Mouse (Mus musculus) thymus, postnatal 10 days (tissue): ENCODE measurements around the gene Olfr342.

Experiments
- DNase-seq, 2 experiments: peaks; one replicate each; pipeline ENCODE4 v3.0.0; 2021; ENCODE audit warnings: low spot score in 2 of 2

Gene Olfr342

GRCm38 (mm10) chr2:36524698-36525097 lies at the start of gene Olfr342:
TSS of gene Olfr342 (plus strand) at chr2:36524998.
- DNase-seq = no peak

- DNase-seq = no peak
Observed at GRCm38 (mm10) chr2:36482368-36482767, 42.4 kb upstream of the Olfr342 start, which contains the start of gene Olfr341. TSS of gene Olfr341 (minus strand) at chr2:36482468.

GRCm38 (mm10) chr2:36565156-36565555 lies 40.4 kb downstream of the Olfr342 start:
- DNase-seq = no peak

- DNase-seq = no peak
Observed at GRCm38 (mm10) chr2:36566362-36566761, 41.6 kb downstream of the Olfr342 start, which contains the start of gene Olfr344. TSS of gene Olfr344 (plus strand) at chr2:36566662.

GRCm38 (mm10) chr2:36567022-36567421 lies 42.2 kb downstream of the Olfr342 start:
- no peak for DNase-seq

GRCm38 (mm10) chr2:36567845-36568244 lies 43.0 kb downstream of the Olfr342 start:
- no peak for DNase-seq
